Mouse (Mus musculus) lung, embryonic 16.5 days (tissue): ENCODE data around the gene Nt5dc2. TPM values are rescaled to one million over a fixed set of nuclear protein-coding genes. Genes with fewer than 3 reads are reported as not detected.

Experiments used
- ATAC-seq: fragments of 200-750 bp; cut with Nextera tagmentation; 2 replicates; pipeline ENCODE4 v1.8.0; 2017; ENCODE audit warnings: low read depth, mild to moderate bottlenecking, moderate library complexity
- H3K27ac ChIP-seq: fragments of 300-500 bp; sonication (generic); 2 replicates; pipeline ENCODE4 v1.5.1; 2014; ENCODE audit warnings: mild to moderate bottlenecking, control low read depth, low read length
- H3K27me3 ChIP-seq: fragments of 300-500 bp; sonication (generic); 2 replicates; pipeline ENCODE4 v1.6.1; 2014; ENCODE audit warnings: low read depth, low read length, mixed read lengths; ENCODE audit not compliant: control insufficient read depth, insufficient read depth
- H3K36me3 ChIP-seq: fragments of 300-500 bp; sonication (generic); 2 replicates; pipeline ENCODE4 v1.6.1; 2014; ENCODE audit warnings: low read length; ENCODE audit not compliant: control insufficient read depth, insufficient read depth
- H3K4me1 ChIP-seq: fragments of 300-500 bp; sonication (generic); replicated peaks from 2 replicates; pipeline ENCODE4 v1.6.1; 2014; ENCODE audit warnings: low read length, mixed read lengths; ENCODE audit not compliant: control insufficient read depth, insufficient read depth
- H3K4me2 ChIP-seq: fragments of 300-500 bp; sonication (generic); 2 replicates; pipeline ENCODE4 v1.6.1; 2014; ENCODE audit warnings: low read depth, low read length, control low read depth
- H3K4me3 ChIP-seq: fragments of 300-500 bp; sonication (generic); 2 replicates; pipeline ENCODE4 v1.5.1; 2014; ENCODE audit warnings: mild to moderate bottlenecking, low read length, control low read depth
- H3K9ac ChIP-seq: fragments of 300-500 bp; sonication (generic); 2 replicates; pipeline ENCODE4 v1.6.1; 2014; ENCODE audit warnings: low read length, control low read depth
- H3K9me3 ChIP-seq: fragments of 300-500 bp; sonication (generic); 2 replicates; pipeline ENCODE4 v1.6.1; 2016; ENCODE audit warnings: low read length; ENCODE audit not compliant: control insufficient read depth
- WGBS: fragments of 180-500 bp; shearing (Covaris S2); extraction: QIAGEN DNeasy Blood & Tissue Kit; methylation state at CpG from one replicate; pipeline ENCODE4 v1.1.7; 2014; 5-methylcytosine and 5-hydroxymethylcytosine counted together
- polyA plus RNA-seq: library from polyadenylated mRNA; unstranded; fragments of >200 nt; fragmentation: Nextera tagmentation; extraction: Ambion mirVana; gene quantifications from 2 replicates; pipeline ENCODE4 v1.2.1, GENCODE M21; 2015

Nt5dc2 gene
- polyA plus RNA-seq, 1 experiment from 2014 or later, result 379 TPM

- Histone ChIP-seq H3K4me2 (no peak overlapping the region), H3K4me3 (no peak overlapping the region), H3K9me3 (no peaks in the 10 kb centered on the region), H3K9ac (no peak overlapping the region), H3K4me1 (no peaks in the 10 kb centered on the region), H3K27me3 (no peaks in the 10 kb centered on the region), H3K27ac (no peak overlapping the region), H3K36me3 (peaks cover 27% of the 10 kb centered on the region)
- ATAC-seq, result no peak
- 42% methylated on average over 2 of the region's 2 CpGs for WGBS
Measured at GRCm38 (mm10) chr14:31115522-31115921, 15.3 kb upstream of the Nt5dc2 start.

GRCm38 (mm10) chr14:31125106-31126075 is 5.5 kb upstream of the Nt5dc2 start:
- H3K9me3 ChIP-seq, result no peaks in the 10 kb centered on the region
- H3K27me3 ChIP-seq, result no peaks in the 10 kb centered on the region
- peak overlapping the region; percentile 9; the same call in 1 of the 2 replicates for H3K9ac ChIP-seq
- peaks cover 7% of the 10 kb centered on the region; the same call in 1 of the 2 replicates for H3K36me3 ChIP-seq
- no peak overlapping the region; the same call in 1 of the 2 replicates for H3K4me2 ChIP-seq
- no peak overlapping the region for H3K4me3 ChIP-seq
- 44% methylated on average over 9 of the region's 9 CpGs for WGBS
- peak overlapping the region; percentile 29; the same call in 1 of the 2 replicates for H3K27ac ChIP-seq
- H3K4me1 ChIP-seq, result peaks cover 21% of the 10 kb centered on the region
- ATAC-seq, result no peak

GRCm38 (mm10) chr14:31126826-31127225 is 4.0 kb upstream of the Nt5dc2 start:
- no peak overlapping the region for H3K27ac ChIP-seq
- H3K4me1 ChIP-seq, result peaks cover 21% of the 10 kb centered on the region
- no peak overlapping the region for H3K9ac ChIP-seq
- 88% methylated on average over 8 of the region's 8 CpGs for WGBS
- H3K4me2 ChIP-seq, result peak overlapping the region; percentile 52
- no peaks in the 10 kb centered on the region for H3K9me3 ChIP-seq
- no peak overlapping the region; the same call in 1 of the 2 replicates for H3K4me3 ChIP-seq
- H3K27me3 ChIP-seq, result no peaks in the 10 kb centered on the region
- no peak for ATAC-seq
- peaks cover 7% of the 10 kb centered on the region; the same call in 1 of the 2 replicates for H3K36me3 ChIP-seq

GRCm38 (mm10) chr14:31128101-31128825 is 2.6 kb upstream of the Nt5dc2 start:
- ATAC-seq, result peak; percentile 37
- H3K9ac ChIP-seq, result peak overlapping the region; percentile 94
- peaks cover 4% of the 10 kb centered on the region; the same call in 1 of the 2 replicates for H3K36me3 ChIP-seq
- H3K9me3 ChIP-seq, result no peaks in the 10 kb centered on the region
- H3K4me3 ChIP-seq, result peak overlapping the region; percentile 82
- peak overlapping the region; percentile 64 for H3K4me2 ChIP-seq
- no peaks in the 10 kb centered on the region for H3K27me3 ChIP-seq
- H3K4me1 ChIP-seq, result peaks cover 35% of the 10 kb centered on the region
- WGBS, result under 1% methylated on average over 23 of the region's 23 CpGs
- H3K27ac ChIP-seq, result peak overlapping the region; percentile 95

- H3K4me1 ChIP-seq, result peaks cover 40% of the 10 kb centered on the region
Measured at GRCm38 (mm10) chr14:31128826-31129219, 2.0 kb upstream of the Nt5dc2 start, which contains the start of gene Smim4. TSS of gene Smim4 (minus strand) at chr14:31128956.

GRCm38 (mm10) chr14:31129326-31130235 is 1.3 kb upstream of the Nt5dc2 start:
- peak overlapping the region; percentile 82 for H3K4me3 ChIP-seq
- H3K4me1 ChIP-seq, result peaks cover 48% of the 10 kb centered on the region
- no peaks in the 10 kb centered on the region for H3K9me3 ChIP-seq
- H3K27ac ChIP-seq, result peak overlapping the region; percentile 93
- peak overlapping the region; percentile 91 for H3K4me2 ChIP-seq
- 0 out of 2 replicates have a peak, but pooled peaks cover 1% of the 10 kb centered on the region for H3K36me3 ChIP-seq
- H3K9ac ChIP-seq, result peak overlapping the region; percentile 40; the same call in 1 of the 2 replicates
- WGBS, result 61% methylated on average over 15 of the region's 15 CpGs
- no peak for ATAC-seq
- no peaks in the 10 kb centered on the region for H3K27me3 ChIP-seq

More at GRCm38 (mm10) chr14:31128826-31129219, 2.0 kb upstream of the Nt5dc2 start, which contains the start of gene Smim4:
- Histone ChIP-seq H3K9ac (peak within 1 kb of the TSS; percentile 94), H3K27ac (peak within 1 kb of the TSS; percentile 95), H3K27me3 (no peaks in the 10 kb centered on the region), H3K36me3 (0 out of 2 replicates have a peak, but pooled peaks cover 2% of the 10 kb centered on the region), H3K4me3 (peak within 1 kb of the TSS; percentile 82), H3K9me3 (no peaks in the 10 kb centered on the region), H3K4me2 (peak within 1 kb of the TSS; percentile 64)
- under 1% methylated on average over 33 of the region's 33 CpGs for WGBS
- ATAC-seq, result peak; percentile 91

- peak overlapping the region; percentile 93 for H3K9ac ChIP-seq
- H3K27ac ChIP-seq, result peak overlapping the region; percentile 93
- H3K9me3 ChIP-seq, result no peaks in the 10 kb centered on the region
- ATAC-seq, result peak; percentile 1; the same call in 1 of the 2 replicates
- peak overlapping the region; percentile 91 for H3K4me2 ChIP-seq
- under 1% methylated on average over 43 of the region's 43 CpGs for WGBS
- peaks cover 17% of the 10 kb centered on the region for H3K36me3 ChIP-seq
- peak overlapping the region; percentile 94 for H3K4me3 ChIP-seq
- H3K27me3 ChIP-seq, result no peaks in the 10 kb centered on the region
- peaks cover 46% of the 10 kb centered on the region for H3K4me1 ChIP-seq
Measured at GRCm38 (mm10) chr14:31131272-31131821, 494 bp downstream of the Nt5dc2 start.

GRCm38 (mm10) chr14:31132031-31132430 is 1.2 kb downstream of the Nt5dc2 start:
- Histone ChIP-seq H3K4me3 (peak overlapping the region; percentile 94), H3K4me1 (peaks cover 42% of the 10 kb centered on the region), H3K36me3 (peaks cover 24% of the 10 kb centered on the region), H3K9ac (peak overlapping the region; percentile 93), H3K27ac (peak overlapping the region; percentile 93), H3K9me3 (no peaks in the 10 kb centered on the region), H3K27me3 (no peaks in the 10 kb centered on the region), H3K4me2 (peak overlapping the region; percentile 91)
- no peak for ATAC-seq
- WGBS, result 1% methylated on average over 6 of the region's 6 CpGs
